26 mouse cellular contexts compared by ENCODE assay signal in the genomic region with DNA sequence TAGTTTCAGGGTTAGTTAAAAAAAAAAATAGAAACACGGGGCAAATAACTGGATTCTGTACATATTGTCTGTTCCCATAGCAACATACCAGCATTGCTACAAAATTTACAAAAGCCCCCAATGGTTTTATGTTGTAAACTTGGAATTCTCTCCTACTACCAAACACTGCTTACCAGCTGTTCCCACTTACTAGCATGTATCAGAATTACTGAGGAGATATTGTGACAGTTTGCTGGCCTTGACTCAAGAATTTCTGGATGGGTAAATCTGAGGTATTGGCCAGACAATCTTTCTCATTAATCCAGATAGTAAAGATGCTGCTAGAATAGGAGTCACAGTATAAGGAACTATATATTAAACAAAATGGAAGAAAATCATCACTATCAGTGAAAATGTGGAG.
DNase-seq lines count a peak whose midpoint lies in the region; ATAC-seq and TF ChIP-seq lines count a peak whose summit lies in the region.
"Had no signal": no experiment of that assay in that cellular context is flagged by ENCODE, and none has a peak within 500 bp of the region (broad histone marks: within the 10 kb centered on the region; RNA-seq: fewer than 3 reads in every experiment).

No protein-coding gene starts in this region.

- no peak for TF ChIP-seq POLR2A in limb, embryonic 14.5 days (IDR thresholded peaks at IDR 0.05; ENCODE audit: borderline replicate concordance, extremely low read depth, insufficient read depth, insufficient read length)

- no peak overlapping the region for H3K27ac ChIP-seq in forebrain, embryonic 13.5 days
- no peak overlapping the region for H3K27ac ChIP-seq in forebrain, embryonic 12.5 days
- no peak overlapping the region for H3K27ac ChIP-seq in limb, embryonic 14.5 days (replicated peaks; ENCODE audit: low read depth, low read length)
- no peak overlapping the region for H3K27ac ChIP-seq in limb, embryonic 10.5 days
- H3K27ac ChIP-seq: heart, adult 2 months; kidney, postnatal 0 days; liver, embryonic 14.5 days; midbrain, embryonic 12.5 days; stomach, postnatal 0 days had no signal

- H3K4me1 ChIP-seq in forebrain, embryonic 13.5 days, result no peaks in the 10 kb centered on the region
- no peaks in the 10 kb centered on the region for H3K4me1 ChIP-seq in forebrain, embryonic 12.5 days
- no peaks in the 10 kb centered on the region for H3K4me1 ChIP-seq in limb, embryonic 14.5 days (ENCODE audit: control insufficient read depth, insufficient read depth, low read length)
- no peaks in the 10 kb centered on the region for H3K4me1 ChIP-seq in limb, embryonic 10.5 days
- H3K4me1 ChIP-seq: heart, embryonic 12.5 days; midbrain, embryonic 12.5 days had no signal

- WGBS in forebrain, embryonic 13.5 days, result 59% methylated on average over 1 of the region's 1 CpGs
- 71% methylated on average over 1 of the region's 1 CpGs for WGBS in forebrain, embryonic 12.5 days
- WGBS in limb, embryonic 14.5 days, result 58% methylated on average over 1 of the region's 1 CpGs
- WGBS in limb, embryonic 10.5 days, result 87% methylated on average over 1 of the region's 1 CpGs

- H3K4me2 ChIP-seq in forebrain, embryonic 13.5 days, result no peak overlapping the region
- no peak overlapping the region for H3K4me2 ChIP-seq in forebrain, embryonic 12.5 days
- no peak overlapping the region for H3K4me2 ChIP-seq in limb, embryonic 14.5 days (replicated peaks; ENCODE audit: low read depth, low read length, severe bottlenecking)
- H3K4me2 ChIP-seq: heart, embryonic 12.5 days; midbrain, embryonic 12.5 days had no signal

- H3K36me3 ChIP-seq in forebrain, embryonic 13.5 days (ENCODE audit: poor library complexity, severe bottlenecking), result no peaks in the 10 kb centered on the region
- H3K36me3 ChIP-seq in forebrain, embryonic 12.5 days (replicated peaks), result no peaks in the 10 kb centered on the region
- H3K36me3 ChIP-seq in limb, embryonic 14.5 days (ENCODE audit: control insufficient read depth, insufficient read depth, low read length), result no peaks in the 10 kb centered on the region
- no peaks in the 10 kb centered on the region for H3K36me3 ChIP-seq in limb, embryonic 10.5 days
- H3K36me3 ChIP-seq: heart, embryonic 12.5 days; midbrain, embryonic 12.5 days had no signal

- H3K27me3 ChIP-seq in forebrain, embryonic 13.5 days, result no peaks in the 10 kb centered on the region
- no peaks in the 10 kb centered on the region for H3K27me3 ChIP-seq in forebrain, embryonic 12.5 days
- no peaks in the 10 kb centered on the region for H3K27me3 ChIP-seq in limb, embryonic 14.5 days (ENCODE audit: control insufficient read depth, insufficient read depth, low read length)
- H3K27me3 ChIP-seq in limb, embryonic 10.5 days (ENCODE audit: low read depth, poor library complexity, severe bottlenecking), result no peaks in the 10 kb centered on the region
- H3K27me3 ChIP-seq: heart, embryonic 12.5 days; midbrain, embryonic 12.5 days had no signal

- intact Hi-C loops in heart, postnatal 36 days (cut with DNase I), result no loop called here

- no peaks in the 10 kb centered on the region for H3K9me3 ChIP-seq in forebrain, embryonic 13.5 days (replicated peaks)
- no peaks in the 10 kb centered on the region for H3K9me3 ChIP-seq in forebrain, embryonic 12.5 days
- no peaks in the 10 kb centered on the region for H3K9me3 ChIP-seq in limb, embryonic 14.5 days (ENCODE audit: control insufficient read depth, low read length)
- no peaks in the 10 kb centered on the region for H3K9me3 ChIP-seq in limb, embryonic 10.5 days (replicated peaks)
- H3K9me3 ChIP-seq: heart, embryonic 12.5 days; midbrain, embryonic 12.5 days had no signal

- H3K4me3 ChIP-seq in forebrain, embryonic 13.5 days, result no peak overlapping the region
- no peak overlapping the region for H3K4me3 ChIP-seq in forebrain, embryonic 12.5 days (replicated peaks)
- H3K4me3 ChIP-seq in limb, embryonic 14.5 days (replicated peaks; ENCODE audit: low read length), result no peak overlapping the region
- no peak overlapping the region for H3K4me3 ChIP-seq in limb, embryonic 10.5 days
- H3K4me3 ChIP-seq: heart, adult 2 months; heart, embryonic 12.5 days; midbrain, embryonic 12.5 days had no signal

- DNase-seq in limb, embryonic 14.5 days (ENCODE audit: low spot score), result peak; percentile 62
- no peak for DNase-seq in limb, embryonic 10.5 days (ENCODE audit: low spot score)
- DNase-seq in 3T3-L1 (ENCODE audit: low read depth, low spot score), result peak; percentile 30
- peak; percentile 4 for DNase-seq in brain, adult 2 months (ENCODE audit: low read depth, low spot score)
- no peak for DNase-seq in heart, postnatal 36 days
- DNase-seq: adrenal gland, adult 8-10 months; B cell, adult 2 months; cerebellum, adult 11 months; cerebellum, adult 9-11 months; heart, adult 2 months; kidney, adult 8-10 months; layer of hippocampus, postnatal 36 days; left cerebral cortex, postnatal 4 days; liver; lung, adult 2 months; right cerebral cortex, postnatal 25 days; thymus, adult 2 months; thymus, postnatal 36 days had no signal

- H3K9ac ChIP-seq in forebrain, embryonic 13.5 days, result no peak overlapping the region
- H3K9ac ChIP-seq in forebrain, embryonic 12.5 days, result no peak overlapping the region
- H3K9ac ChIP-seq in limb, embryonic 14.5 days (ENCODE audit: low read depth, low read length, severe bottlenecking), result no peak overlapping the region
- H3K9ac ChIP-seq: heart, embryonic 12.5 days; liver, embryonic 14.5 days; midbrain, embryonic 12.5 days had no signal

- ATAC-seq in forebrain, embryonic 13.5 days, result peak; percentile 55; the same call in 1 of the 2 replicates
- ATAC-seq in forebrain, embryonic 12.5 days (ENCODE audit: low FRiP score), result no peak
- ATAC-seq in limb, embryonic 14.5 days (ENCODE audit: low FRiP score, low read depth), result no peak
- ATAC-seq: intestine, embryonic 16.5 days had no signal

Comparison
In these comparisons a context has a peak if more than half of its experiments do, and no peak if none do; other contexts are left out.
1. DNase-seq: peak in limb, embryonic 14.5 days (single experiment), 3T3-L1 (single experiment) and brain, adult 2 months (single experiment); none in limb, embryonic 10.5 days (single experiment) and heart, postnatal 36 days (0 of 2).